Mouse (Mus musculus) adrenal gland, adult 8-10 months (tissue): ENCODE data around the gene Spef2. TPM values are rescaled to one million over a fixed set of nuclear protein-coding genes. Genes with fewer than 3 reads are reported as not detected.
"Not testable (repeated sequence)": the region's sequence is repeated elsewhere in the genome, so short reads cannot be mapped to it uniquely, and the experiment has no call there.

Experiments used
- DNase-seq: peaks from one replicate; pipeline ENCODE4 v3.0.0; 2022
- total RNA-seq, 4 experiments: library from RNA; stranded (reverse); gene quantifications; 2 replicates each; pipeline ENCODE4 v1.2.4; 2022

The Spef2 gene
- total RNA-seq, 4 experiments from 2014 or later: 0.59 to 0.74 (median 0.65) TPM

GRCm38 (mm10) chr15:9668575-9668974, 80.1 kb downstream of the Spef2 start:
- no peak for DNase-seq

GRCm38 (mm10) chr15:9664948-9665347, 83.7 kb downstream of the Spef2 start:
- not testable (repeated sequence) for DNase-seq

- no peak for DNase-seq
Observed at GRCm38 (mm10) chr15:9661215-9661614, 87.5 kb downstream of the Spef2 start.

- DNase-seq: no peak
Observed at GRCm38 (mm10) chr15:9634471-9634870, 114.2 kb downstream of the Spef2 start.

- DNase-seq: no peak
Observed at GRCm38 (mm10) chr15:9631657-9632056, 117.0 kb downstream of the Spef2 start.

GRCm38 (mm10) chr15:9629660-9630059, 119.0 kb downstream of the Spef2 start:
- no peak for DNase-seq

GRCm38 (mm10) chr15:9624619-9625018, 124.0 kb downstream of the Spef2 start:
- no peak for DNase-seq

GRCm38 (mm10) chr15:9608177-9608576, 140.5 kb downstream of the Spef2 start:
- DNase-seq: no peak

GRCm38 (mm10) chr15:9600088-9600455, 148.6 kb downstream of the Spef2 start:
- DNase-seq: no peak

- no peak for DNase-seq
Observed at GRCm38 (mm10) chr15:9599382-9600087, 149.1 kb downstream of the Spef2 start.

GRCm38 (mm10) chr15:9596298-9597060, 152.2 kb downstream of the Spef2 start:
- peak; percentile 32 for DNase-seq

GRCm38 (mm10) chr15:9589939-9590338, 158.7 kb downstream of the Spef2 start:
- DNase-seq: no peak

- no peak for DNase-seq
Observed at GRCm38 (mm10) chr15:9580470-9581280, 168.0 kb downstream of the Spef2 start.

- DNase-seq: no peak
Observed at GRCm38 (mm10) chr15:9577303-9577702, 171.4 kb downstream of the Spef2 start.

- no peak for DNase-seq
Observed at GRCm38 (mm10) chr15:9574796-9575195, 173.9 kb downstream of the Spef2 start.

- peak; percentile 89 for DNase-seq
Observed at GRCm38 (mm10) chr15:9573361-9573760, 175.3 kb downstream of the Spef2 start.

- DNase-seq: no peak
Observed at GRCm38 (mm10) chr15:9572664-9573063, 176.0 kb downstream of the Spef2 start.

- no peak for DNase-seq
Observed at GRCm38 (mm10) chr15:9571896-9572295, 176.8 kb downstream of the Spef2 start.

- no peak for DNase-seq
Observed at GRCm38 (mm10) chr15:9567316-9567715, 181.4 kb downstream of the Spef2 start.

- DNase-seq: peak; percentile 79
Observed at GRCm38 (mm10) chr15:9565396-9565795, 183.3 kb downstream of the Spef2 start.

GRCm38 (mm10) chr15:9564156-9564555, 184.5 kb downstream of the Spef2 start:
- DNase-seq: no peak

- not testable (repeated sequence) for DNase-seq
Observed at GRCm38 (mm10) chr15:9557264-9557663, 191.4 kb downstream of the Spef2 start.

GRCm38 (mm10) chr15:9548951-9549350, 199.7 kb downstream of the Spef2 start:
- DNase-seq: no peak
